Mouse (Mus musculus) hindbrain, embryonic 12.5 days (tissue): ENCODE measurements around the gene Defb42. TPM values are rescaled to one million over a fixed set of nuclear protein-coding genes. Genes with fewer than 3 reads are reported as not detected.
A peak's percentile ranks its signal among the peaks of the same experiment; 100 is the strongest.

Source experiments
- ATAC-seq: fragments of 200-750 bp; cut with Nextera tagmentation; 2 replicates; pipeline ENCODE4 v1.8.0; 2017; ENCODE audit warnings: moderate TSS enrichment; ENCODE audit not compliant: low FRiP score
- H3K27ac ChIP-seq: fragments of 300-500 bp; sonication (generic); 2 replicates; pipeline ENCODE4 v1.5.1; 2016; ENCODE audit warnings: mild to moderate bottlenecking
- H3K27me3 ChIP-seq: fragments of 300-500 bp; sonication (generic); 2 replicates; pipeline ENCODE4 v1.6.1; 2016; ENCODE audit warnings: mild to moderate bottlenecking
- H3K36me3 ChIP-seq: fragments of 300-500 bp; sonication (generic); 2 replicates; pipeline ENCODE4 v1.6.1; 2016; ENCODE audit warnings: mild to moderate bottlenecking
- H3K4me1 ChIP-seq: fragments of 300-500 bp; sonication (generic); 2 replicates; pipeline ENCODE4 v1.6.1; 2016
- H3K4me2 ChIP-seq: fragments of 300-500 bp; sonication (generic); replicated peaks from 2 replicates; pipeline ENCODE4 v1.6.1; 2016; ENCODE audit warnings: mild to moderate bottlenecking
- H3K4me3 ChIP-seq: fragments of 300-500 bp; sonication (generic); 2 replicates; pipeline ENCODE4 v1.5.1; 2016; ENCODE audit warnings: mild to moderate bottlenecking
- H3K9ac ChIP-seq: fragments of 300-500 bp; sonication (generic); 2 replicates; pipeline ENCODE4 v1.6.1; 2016; ENCODE audit warnings: mild to moderate bottlenecking, moderate library complexity
- H3K9me3 ChIP-seq: fragments of 300-500 bp; sonication (generic); replicated peaks from 2 replicates; pipeline ENCODE4 v1.6.1; 2016; ENCODE audit warnings: mild to moderate bottlenecking
- WGBS: fragments of 180-500 bp; shearing (Covaris S2); methylation state at CpG from one replicate; pipeline ENCODE4 v1.1.7; 2016; 5-methylcytosine and 5-hydroxymethylcytosine counted together
- polyA plus RNA-seq: library from polyadenylated mRNA; unstranded; fragments of >200 nt; fragmentation: Nextera tagmentation; extraction: Ambion mirVana; gene quantifications from 2 replicates; pipeline ENCODE4 v1.2.1, GENCODE M21; 2016

Defb42 gene
- polyA plus RNA-seq, 1 experiment from 2014 or later: not detected

DNA sequence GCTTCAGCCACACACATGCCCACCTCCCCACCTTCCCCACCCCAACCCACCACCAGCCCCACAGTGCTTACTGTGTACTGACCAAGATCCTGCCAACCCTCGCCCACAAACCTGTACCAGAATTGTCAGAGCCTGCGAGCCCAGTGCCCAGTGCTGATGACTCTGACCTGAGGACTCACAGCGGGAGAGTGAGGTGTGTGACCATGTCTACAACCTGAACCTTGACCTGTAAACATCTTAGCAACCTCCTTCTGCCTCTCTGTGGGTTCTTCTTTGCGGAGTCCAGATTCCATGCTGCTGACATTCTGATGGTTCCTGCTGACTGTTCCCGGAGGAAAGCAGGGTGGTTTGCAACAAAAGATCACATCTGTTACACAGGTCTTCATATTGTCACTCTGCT is 18.6 kb downstream of the Defb42 start:
- H3K36me3 ChIP-seq: no peaks in the 10 kb centered on the region
- ATAC-seq: no peak
- no peak overlapping the region for H3K9ac ChIP-seq
- H3K4me3 ChIP-seq: no peak overlapping the region
- WGBS: 76% methylated on average over 5 of the region's 5 CpGs
- H3K4me2 ChIP-seq: no peak overlapping the region
- peaks cover 10% of the 10 kb centered on the region for H3K27me3 ChIP-seq
- H3K4me1 ChIP-seq: no peaks in the 10 kb centered on the region
- no peaks in the 10 kb centered on the region for H3K9me3 ChIP-seq
- no peak overlapping the region for H3K27ac ChIP-seq

DNA sequence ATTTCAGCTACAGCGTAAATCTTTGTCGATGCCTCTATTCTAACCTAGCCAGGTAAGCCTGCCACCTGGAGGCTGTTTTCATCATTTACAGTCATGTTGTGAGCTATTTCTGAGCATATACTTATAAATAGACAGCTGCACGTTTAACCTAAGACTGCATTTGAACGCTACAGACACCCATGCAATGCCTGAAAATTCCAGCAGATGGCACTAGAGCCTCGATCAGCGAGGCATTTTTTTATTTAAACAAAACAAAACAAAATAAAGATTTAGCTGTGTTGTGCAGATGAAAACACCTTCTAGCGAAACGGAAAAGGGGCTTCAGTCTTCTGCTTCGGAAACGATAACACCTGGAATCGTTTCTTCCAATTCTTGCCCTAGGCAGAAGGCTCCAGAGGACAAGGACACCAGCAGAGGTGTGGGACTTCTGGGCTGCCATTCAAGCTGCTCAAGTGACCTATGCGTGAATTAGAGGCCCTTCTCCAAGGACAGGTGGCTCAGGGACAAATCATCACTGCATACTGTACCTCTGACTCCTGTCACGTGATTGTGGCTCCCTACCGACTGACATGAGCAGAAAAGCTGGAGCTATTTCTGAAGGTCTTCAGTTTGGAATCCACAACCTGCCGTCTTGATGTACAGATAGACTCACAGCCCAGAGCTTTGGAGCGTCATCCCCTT is 20.0 kb downstream of the Defb42 start:
- H3K27ac ChIP-seq: no peak overlapping the region
- peak overlapping the region; percentile 34; the same call in 1 of the 2 replicates for H3K4me2 ChIP-seq
- WGBS: 38% methylated on average over 16 of the region's 16 CpGs

DNA sequence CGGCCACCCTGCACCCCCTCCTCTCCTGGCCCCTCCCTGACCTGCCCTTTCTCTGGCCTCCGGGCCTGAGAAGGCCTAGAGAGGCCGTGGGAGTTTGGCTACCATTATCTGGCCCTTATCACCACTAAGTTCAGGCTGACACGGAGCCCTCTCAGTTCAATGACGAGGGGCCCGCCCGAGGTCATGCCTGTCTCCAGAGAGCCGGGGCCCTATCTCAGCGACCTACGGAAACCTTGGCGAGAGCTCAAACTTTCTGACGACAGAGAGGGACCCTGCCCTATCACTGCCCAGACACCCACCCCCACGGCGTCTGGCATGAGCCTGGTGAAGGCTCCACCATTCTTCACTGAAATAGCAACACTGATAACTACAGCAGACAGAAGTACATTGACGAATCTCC is 20.9 kb downstream of the Defb42 start:
- no peaks in the 10 kb centered on the region for H3K9me3 ChIP-seq
- H3K4me1 ChIP-seq: no peaks in the 10 kb centered on the region
- ATAC-seq: no peak
- no peak overlapping the region for H3K9ac ChIP-seq
- no peak overlapping the region for H3K27ac ChIP-seq
- WGBS: 73% methylated on average over 15 of the region's 15 CpGs
- no peak overlapping the region for H3K4me3 ChIP-seq
- H3K36me3 ChIP-seq: no peaks in the 10 kb centered on the region
- no peak overlapping the region for H3K4me2 ChIP-seq
- peaks cover 10% of the 10 kb centered on the region for H3K27me3 ChIP-seq

More for the DNA sequence above, 20.0 kb downstream of the Defb42 start:
- Histone ChIP-seq H3K4me1 (no peaks in the 10 kb centered on the region), H3K27me3 (peaks cover 10% of the 10 kb centered on the region), H3K9me3 (no peaks in the 10 kb centered on the region), H3K9ac (no peak overlapping the region), H3K4me3 (no peak overlapping the region), H3K36me3 (no peaks in the 10 kb centered on the region)
- no peak for ATAC-seq

Other genes starting within 250 kb of the Defb42 start
- gene Wdfy2, start 209.3 kb upstream of the Defb42 start, polyA plus RNA-seq: 14.2 and 15.0 TPM in 2 replicates
- gene Defb48, start 62.5 kb upstream of the Defb42 start, polyA plus RNA-seq: not detected in 2 replicates
- not detected in 2 replicates for gene Defb47, start 48.9 kb upstream of the Defb42 start, polyA plus RNA-seq
- not detected in 2 replicates for gene Defb43, start 35.2 kb upstream of the Defb42 start, polyA plus RNA-seq
- gene Defb30, start 3.0 kb downstream of the Defb42 start, polyA plus RNA-seq: not detected in 2 replicates